Mouse (Mus musculus) ES-Bruce4 (cell line): ENCODE measurements around the gene Isg20. TPM values are rescaled to one million over a fixed set of nuclear protein-coding genes. Genes with fewer than 3 reads are reported as not detected.

Experiments used
- H3K27ac ChIP-seq: 2 replicates; pipeline ENCODE4 v1.5.1; 2012; ENCODE audit warnings: low read length, inconsistent platforms; ENCODE audit not compliant: insufficient read depth
- H3K27me3 ChIP-seq: 2 replicates; pipeline ENCODE4 v1.6.1; 2012; ENCODE audit warnings: mild to moderate bottlenecking, low read length, inconsistent platforms; ENCODE audit not compliant: control insufficient read depth, poor library complexity, insufficient read depth, severe bottlenecking
- H3K36me3 ChIP-seq: 2 replicates; pipeline ENCODE4 v1.6.1; 2012; ENCODE audit warnings: inconsistent platforms, mild to moderate bottlenecking, low read length, moderate library complexity; ENCODE audit not compliant: control insufficient read depth, poor library complexity, insufficient read depth, severe bottlenecking
- H3K4me1 ChIP-seq: one replicate; pipeline ENCODE4 v1.8.1; 2011; ENCODE audit warnings: low read length; ENCODE audit not compliant: control insufficient read depth, insufficient read depth
- H3K4me3 ChIP-seq: 2 replicates; pipeline ENCODE4 v1.5.1; 2011; ENCODE audit warnings: low read depth, mild to moderate bottlenecking, low read length
- H3K9ac ChIP-seq: 2 replicates; pipeline ENCODE4 v1.6.1; 2012; ENCODE audit warnings: low read depth, mild to moderate bottlenecking, inconsistent platforms; ENCODE audit not compliant: poor library complexity, severe bottlenecking
- H3K9me3 ChIP-seq: replicated peaks from 2 replicates; pipeline ENCODE4 v1.6.1; 2012; ENCODE audit warnings: mild to moderate bottlenecking, low read length, inconsistent platforms; ENCODE audit not compliant: control insufficient read depth, poor library complexity, insufficient read depth, severe bottlenecking
- CTCF ChIP-seq: IDR thresholded peaks from one replicate; pipeline ENCODE4 v1.8.1; 2011; ENCODE audit warnings: low read depth, low read length
- EP300 ChIP-seq: IDR thresholded peaks from 2 replicates; pipeline ENCODE4 v1.6.1; 2011; ENCODE audit warnings: low read depth, low read length; ENCODE audit not compliant: insufficient read depth
- POLR2A ChIP-seq: IDR thresholded peaks from one replicate; pipeline ENCODE4 v1.8.1; 2011; ENCODE audit warnings: low read length; ENCODE audit not compliant: insufficient read depth
- polyA plus RNA-seq: library from polyadenylated mRNA; stranded (reverse); fragments of >200 nt; gene quantifications from 2 replicates; pipeline ENCODE4 v1.2.4, GENCODE M21; 2011; ENCODE audit warnings: low read depth; ENCODE audit not compliant: missing spikeins, insufficient read depth, insufficient read length

The Isg20 gene
- polyA plus RNA-seq, 1 experiment, result 3.5 TPM

DNA sequence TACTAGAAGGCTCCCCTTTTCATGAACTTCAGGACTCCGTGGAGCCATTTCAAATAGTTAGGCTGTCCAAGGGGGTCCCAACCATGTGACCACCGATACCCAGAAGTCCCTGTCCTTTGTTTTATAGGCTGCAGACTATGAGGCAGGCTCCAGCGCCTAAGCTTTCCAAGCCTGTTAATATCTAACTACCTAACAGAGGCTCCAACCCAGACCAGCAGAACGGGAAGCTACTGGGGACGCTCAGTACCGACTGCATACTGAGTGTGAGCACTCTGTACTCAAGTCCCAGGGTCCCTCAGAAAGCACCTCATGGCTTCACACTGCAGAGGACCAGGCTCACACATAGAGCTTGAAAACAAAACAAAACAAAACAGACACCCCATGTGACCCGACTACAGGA, 9.3 kb downstream of the Isg20 start:
- Histone ChIP-seq H3K36me3 (no peaks in the 10 kb centered on the region), H3K27ac (no peak overlapping the region), H3K4me3 (no peak overlapping the region), H3K4me1 (peaks cover 4% of the 10 kb centered on the region), H3K27me3 (no peaks in the 10 kb centered on the region), H3K9me3 (no peaks in the 10 kb centered on the region), H3K9ac (no peak overlapping the region)
- TF ChIP-seq POLR2A (no peak), CTCF (no peak), EP300 (no peak)

DNA sequence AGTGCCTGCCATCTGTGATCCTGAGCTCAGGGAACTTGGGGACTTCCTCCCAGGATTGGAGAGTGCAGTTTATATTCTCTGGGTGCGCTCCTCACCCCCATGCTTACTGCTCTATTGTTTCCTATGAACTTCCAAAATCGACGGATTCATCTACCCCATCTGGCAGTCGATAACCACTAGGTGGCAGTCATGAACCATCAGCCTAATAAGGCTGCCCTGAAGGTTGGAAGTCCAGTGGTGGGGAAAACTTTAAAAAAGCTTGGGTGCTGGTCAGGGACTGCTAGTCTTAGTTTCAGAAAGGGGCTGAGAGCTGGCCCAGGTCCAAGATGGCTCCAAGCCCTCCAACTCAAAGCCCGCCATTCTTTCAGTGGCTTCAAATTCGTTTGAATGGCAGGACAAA, 11.1 kb downstream of the Isg20 start:
- Histone ChIP-seq H3K9me3 (no peaks in the 10 kb centered on the region), H3K4me3 (no peak overlapping the region), H3K27me3 (no peaks in the 10 kb centered on the region), H3K4me1 (no peaks in the 10 kb centered on the region), H3K9ac (no peak overlapping the region), H3K36me3 (no peaks in the 10 kb centered on the region), H3K27ac (no peak overlapping the region)
- TF ChIP-seq POLR2A, result no peak
- TF ChIP-seq EP300, result no peak
- peak; percentile 62 for TF ChIP-seq CTCF

GRCm38 (mm10) chr7:78924796-78925195, 11.6 kb downstream of the Isg20 start:
- no peak overlapping the region for H3K27ac ChIP-seq
- H3K9ac ChIP-seq, result no peak overlapping the region
- H3K4me1 ChIP-seq, result no peaks in the 10 kb centered on the region
- H3K36me3 ChIP-seq, result no peaks in the 10 kb centered on the region
- no peaks in the 10 kb centered on the region for H3K27me3 ChIP-seq
- no peaks in the 10 kb centered on the region for H3K9me3 ChIP-seq
- no peak overlapping the region for H3K4me3 ChIP-seq
- no peak for TF ChIP-seq POLR2A
- TF ChIP-seq EP300, result no peak
- no peak for TF ChIP-seq CTCF

DNA sequence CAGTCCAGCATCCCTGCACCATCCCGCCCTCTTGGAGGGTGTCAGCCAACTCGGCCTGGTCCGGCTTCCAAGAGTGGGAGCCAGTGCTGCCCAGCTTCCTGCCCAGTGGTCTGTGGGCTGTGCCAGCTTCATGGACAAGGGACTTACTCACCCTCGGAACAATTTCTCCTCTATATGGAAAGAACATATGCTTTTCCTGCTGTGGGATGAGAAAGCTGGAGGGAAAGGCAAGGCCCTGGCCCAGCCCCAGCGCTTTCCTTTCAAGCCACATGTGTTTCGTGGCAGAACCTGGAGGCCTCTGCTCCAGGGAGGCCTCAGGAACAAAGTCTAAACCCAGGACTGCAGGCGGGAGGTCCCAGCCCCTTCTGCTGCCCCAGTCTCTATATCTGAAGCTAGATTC, 12.5 kb downstream of the Isg20 start:
- no peaks in the 10 kb centered on the region for H3K9me3 ChIP-seq
- no peak overlapping the region for H3K4me3 ChIP-seq
- H3K36me3 ChIP-seq, result no peaks in the 10 kb centered on the region
- no peaks in the 10 kb centered on the region for H3K27me3 ChIP-seq
- no peak overlapping the region for H3K9ac ChIP-seq
- no peaks in the 10 kb centered on the region for H3K4me1 ChIP-seq
- TF ChIP-seq EP300 (no peak), CTCF (no peak), POLR2A (no peak)
- no peak overlapping the region for H3K27ac ChIP-seq

DNA sequence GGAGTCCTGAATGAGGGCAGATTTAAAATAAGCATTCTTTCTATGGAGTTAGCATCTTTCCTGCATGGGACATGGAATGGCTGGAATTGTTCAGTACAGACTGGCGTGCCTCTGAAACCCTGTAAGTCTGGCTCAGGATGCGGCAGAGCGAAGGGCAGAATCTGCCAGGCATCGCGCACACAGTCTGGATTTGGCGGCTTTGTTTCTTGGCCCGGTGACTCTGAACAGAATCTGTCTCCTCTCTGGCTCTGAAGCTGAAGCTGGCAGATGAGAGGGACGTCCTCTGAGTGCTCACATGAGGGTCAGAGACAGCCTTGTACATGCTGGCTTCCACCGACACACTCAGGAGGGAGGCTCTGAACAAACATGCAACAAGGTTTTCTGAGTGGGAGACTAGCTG, 12.9 kb downstream of the Isg20 start:
- no peaks in the 10 kb centered on the region for H3K9me3 ChIP-seq
- H3K27me3 ChIP-seq, result no peaks in the 10 kb centered on the region
- no peaks in the 10 kb centered on the region for H3K4me1 ChIP-seq

DNA sequence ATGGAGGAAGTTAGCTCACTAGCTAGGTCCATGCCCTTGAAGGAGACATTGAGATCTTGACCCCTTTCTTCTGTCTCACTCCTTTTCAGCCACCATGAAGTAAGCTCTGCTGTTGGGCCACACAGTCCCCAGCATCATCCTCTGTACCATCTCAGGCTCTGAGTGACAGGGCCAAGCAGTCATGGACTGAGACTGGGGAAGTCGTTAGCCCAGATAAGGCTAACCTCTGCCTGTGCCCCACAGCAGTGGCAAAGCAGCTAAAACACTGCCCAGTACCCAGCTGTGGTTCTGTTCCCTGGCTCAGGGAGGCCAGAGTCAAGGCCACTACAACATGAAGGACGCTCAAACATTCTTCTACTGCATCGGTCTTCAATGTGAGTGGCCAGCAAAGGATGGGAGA, 14.0 kb downstream of the Isg20 start:
- Histone ChIP-seq H3K9ac (no peak overlapping the region), H3K27me3 (no peaks in the 10 kb centered on the region), H3K4me1 (no peaks in the 10 kb centered on the region), H3K36me3 (no peaks in the 10 kb centered on the region), H3K4me3 (no peak overlapping the region), H3K27ac (no peak overlapping the region), H3K9me3 (no peaks in the 10 kb centered on the region)
- TF ChIP-seq POLR2A, result no peak
- TF ChIP-seq EP300, result no peak
- TF ChIP-seq CTCF, result no peak

More for the DNA sequence above, 12.9 kb downstream of the Isg20 start:
- TF ChIP-seq POLR2A (no peak), CTCF (no peak), EP300 (no peak)
- no peak overlapping the region for H3K9ac ChIP-seq
- no peaks in the 10 kb centered on the region for H3K36me3 ChIP-seq
- H3K27ac ChIP-seq, result no peak overlapping the region
- H3K4me3 ChIP-seq, result no peak overlapping the region
